Mouse (Mus musculus) MEL (cell line): ENCODE results near the gene Entpd5. TPM values are rescaled to one million over a fixed set of nuclear protein-coding genes. Genes with fewer than 3 reads are reported as not detected.

Source experiments
- DNase-seq: peaks from one replicate; pipeline ENCODE4 v3.0.0; 2011; ENCODE audit warnings: low read depth, low spot score
- H3K27ac ChIP-seq: 2 replicates; pipeline ENCODE4 v1.5.1; 2012; ENCODE audit warnings: low read depth, mild to moderate bottlenecking, control low read depth, low read length, moderate library complexity; ENCODE audit not compliant: control insufficient read depth
- H3K27me3 ChIP-seq, 2 experiments: fragments of 150-350 bp in 1 of 2; sonication (generic) in 1 of 2; 2 replicates each; pipeline ENCODE4 v1.6.1; 2012; ENCODE audit warnings: low read length in 2 of 2, mild to moderate bottlenecking in 2 of 2, improper control_type of control experiment in 1 of 2, moderate library complexity in 1 of 2; ENCODE audit not compliant: insufficient read depth in 2 of 2, control insufficient read depth in 1 of 2
- H3K36me3 ChIP-seq, 2 experiments: 2 replicates each; pipeline ENCODE4 v1.6.1; 2012 to 2014; ENCODE audit warnings: low read length in 2 of 2, improper control_type of control experiment in 1 of 2, inconsistent platforms in 1 of 2, mild to moderate bottlenecking in 1 of 2; ENCODE audit not compliant: insufficient read depth in 2 of 2, control insufficient read depth in 1 of 2
- H3K4me1 ChIP-seq, 2 experiments: fragments of 150-350 bp in 1 of 2; sonication (generic) in 1 of 2; 2 replicates each; pipeline ENCODE4 v1.6.1; 2012; ENCODE audit warnings: low read length in 2 of 2, improper control_type of control experiment in 1 of 2, mild to moderate bottlenecking in 1 of 2; ENCODE audit not compliant: insufficient read depth in 2 of 2, control insufficient read depth in 1 of 2
- H3K4me3 ChIP-seq, 2 experiments: fragments of 150-350 bp in 1 of 2; sonication (generic) in 1 of 2; 2 replicates each; pipeline ENCODE4 v1.5.1; 2012; ENCODE audit warnings: low read depth in 2 of 2, low read length in 2 of 2, mild to moderate bottlenecking in 2 of 2, moderate library complexity in 2 of 2, control low read depth in 1 of 2, improper control_type of control experiment in 1 of 2; ENCODE audit not compliant: control insufficient read depth in 1 of 2, insufficient read depth in 1 of 2
- H3K79me2 ChIP-seq: 2 replicates; pipeline ENCODE4 v1.6.1; 2012; ENCODE audit warnings: mild to moderate bottlenecking, low read length, moderate library complexity; ENCODE audit not compliant: control insufficient read depth, poor library complexity, insufficient read depth
- H3K9ac ChIP-seq: 2 replicates; pipeline ENCODE4 v1.6.1; 2012; ENCODE audit warnings: low read depth, mild to moderate bottlenecking, control low read depth, low read length, moderate library complexity; ENCODE audit not compliant: control insufficient read depth, poor library complexity, severe bottlenecking
- H3K9me3 ChIP-seq: fragments of 150-350 bp; sonication (generic); replicated peaks from 2 replicates; pipeline ENCODE4 v1.6.1; 2012; ENCODE audit warnings: mild to moderate bottlenecking, low read length, improper control_type of control experiment, moderate library complexity; ENCODE audit not compliant: insufficient read depth
- CHD1 ChIP-seq: IDR thresholded peaks from 2 replicates; pipeline ENCODE4 v1.6.1; 2012; ENCODE audit warnings: low read depth, mild to moderate bottlenecking, inconsistent platforms, low read length, improper control_type of control experiment
- CTCF ChIP-seq, 3 experiments: IDR thresholded peaks in 2 of 3; conservative IDR thresholded peaks in 1 of 3; 2 replicates each; pipeline ENCODE4 v1.5.1; 2011 to 2012; ENCODE audit warnings: low read length in 3 of 3, low read depth in 2 of 3, mild to moderate bottlenecking in 2 of 3, improper control_type of control experiment in 1 of 3, inconsistent platforms in 1 of 3, mixed read lengths in 1 of 3, moderate library complexity in 1 of 3; ENCODE audit not compliant: control insufficient read depth in 1 of 3, insufficient read depth in 1 of 3, poor library complexity in 1 of 3, severe bottlenecking in 1 of 3
- E2F4 ChIP-seq: IDR thresholded peaks from 2 replicates; pipeline ENCODE4 v1.6.1; 2011; ENCODE audit warnings: low read depth, low read length, improper control_type of control experiment, borderline replicate concordance
- EP300 ChIP-seq, 2 experiments: IDR thresholded peaks; 2 replicates each; pipeline ENCODE4 v1.6.1; 2011; ENCODE audit warnings: improper control_type of control experiment in 2 of 2, low read length in 2 of 2, low read depth in 1 of 2, mild to moderate bottlenecking in 1 of 2
- MEF2A ChIP-seq: IDR thresholded peaks from 2 replicates; pipeline ENCODE4 v1.6.1; 2014; ENCODE audit warnings: low read depth, mild to moderate bottlenecking, inconsistent platforms, low read length, improper control_type of control experiment; ENCODE audit not compliant: poor library complexity, insufficient replicate concordance, severe bottlenecking; ENCODE audit errors: extremely low read depth
- MXI1 ChIP-seq: IDR thresholded peaks from 2 replicates; pipeline ENCODE4 v1.6.1; 2011; ENCODE audit warnings: mild to moderate bottlenecking, low read depth, low read length, improper control_type of control experiment
- POLR2AphosphoS2 ChIP-seq: IDR thresholded peaks from 2 replicates; pipeline ENCODE4 v1.6.1; 2011; ENCODE audit warnings: low read length, improper control_type of control experiment
- SMC3 ChIP-seq: IDR thresholded peaks from 2 replicates; pipeline ENCODE4 v1.6.1; 2011; ENCODE audit warnings: low read depth, low read length, improper control_type of control experiment
- TAL1 ChIP-seq: IDR thresholded peaks from 2 replicates; pipeline ENCODE4 v1.6.1; 2012; ENCODE audit warnings: mild to moderate bottlenecking, inconsistent platforms, low read length, moderate library complexity, mixed read lengths
- TCF12 ChIP-seq: IDR thresholded peaks from 2 replicates; pipeline ENCODE4 v1.6.1; 2014; ENCODE audit warnings: low read depth, mild to moderate bottlenecking, inconsistent platforms, low read length, improper control_type of control experiment, moderate library complexity
- UBTF ChIP-seq: IDR thresholded peaks from 2 replicates; pipeline ENCODE4 v1.6.1; 2012; ENCODE audit warnings: low read depth, mild to moderate bottlenecking, inconsistent platforms, low read length, improper control_type of control experiment, moderate library complexity, borderline replicate concordance; ENCODE audit not compliant: insufficient read depth
- ZC3H11A ChIP-seq: IDR thresholded peaks from 2 replicates; pipeline ENCODE4 v1.6.1; 2012; ENCODE audit warnings: low read depth, mild to moderate bottlenecking, inconsistent platforms, low read length, improper control_type of control experiment
- ZMIZ1 ChIP-seq: IDR thresholded peaks from 2 replicates; pipeline ENCODE4 v1.6.1; 2012; ENCODE audit warnings: low read depth, mild to moderate bottlenecking, inconsistent platforms, low read length, improper control_type of control experiment, moderate library complexity
- ZNF384 ChIP-seq: IDR thresholded peaks from 2 replicates; pipeline ENCODE4 v1.6.1; 2012; ENCODE audit warnings: low read depth, mild to moderate bottlenecking, inconsistent platforms, low read length, improper control_type of control experiment
- polyA plus RNA-seq, 2 experiments: library from polyadenylated mRNA; stranded (reverse) in 1 of 2; unstranded in 1 of 2; fragments of >175 nt in 1 of 2; fragments of >200 nt in 1 of 2; gene quantifications; 2 replicates each; pipeline versions ENCODE4 v1.2.1 to v1.2.4; 2012; ENCODE audit warnings: low replicate concordance in 2 of 2, low read depth in 1 of 2; ENCODE audit not compliant: insufficient read length in 2 of 2, insufficient read depth in 1 of 2, missing spikeins in 1 of 2
- total RNA-seq: library from RNA; depleted of rRNA; stranded (reverse); fragments of 300-350 nt; gene quantifications from 2 replicates; pipeline ENCODE4 v1.2.3, GENCODE M21; 2012

Entpd5 gene
- total and polyA plus RNA-seq, 3 experiments, result 5.7 to 12.8 TPM; not detected in 1

DNA sequence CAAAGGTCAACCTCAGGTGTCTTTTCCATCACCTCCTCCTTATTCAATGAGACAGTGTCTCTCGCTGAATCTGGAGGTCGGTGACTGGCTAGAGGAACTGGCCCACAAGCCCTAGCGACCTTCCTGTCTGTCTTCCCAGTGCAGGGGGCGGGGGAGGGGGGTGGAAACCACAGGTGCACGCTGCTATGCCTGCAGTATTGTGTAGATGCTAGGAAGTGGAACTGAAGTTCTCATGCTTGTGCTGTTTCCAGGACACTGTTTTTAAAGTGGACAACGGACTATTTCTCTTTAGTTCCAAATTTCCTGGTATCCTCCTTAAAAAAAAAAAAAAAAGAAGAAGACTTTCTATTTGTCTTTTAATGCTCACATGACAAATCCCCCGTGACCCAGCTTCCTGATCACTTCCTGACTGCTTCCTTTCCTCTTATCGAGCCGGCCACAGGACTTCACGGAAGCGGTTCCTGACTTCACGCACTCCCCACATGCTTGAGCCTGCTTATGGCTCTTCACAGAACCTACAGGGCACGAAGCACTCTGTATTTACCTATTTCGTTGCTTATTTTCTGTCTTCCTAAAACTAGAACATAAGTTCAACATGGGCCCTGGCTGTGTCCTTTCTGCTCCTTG lies 19.9 kb downstream of the Entpd5 start:
- DNase-seq, result no peak
- TF ChIP-seq ZC3H11A, result no peak
- no peak for TF ChIP-seq CHD1
- TF ChIP-seq, all 39 proteins: peak for 0
- peaks cover 0 to 8% of the 10 kb centered on the region in 2 experiments; a peak in 3 of 4 replicates for H3K4me1 ChIP-seq
- H3K9ac ChIP-seq, result no peak overlapping the region
- no peaks in the 10 kb centered on the region for H3K27me3 ChIP-seq
- H3K79me2 ChIP-seq, result no peaks in the 10 kb centered on the region
- no peaks in the 10 kb centered on the region for H3K9me3 ChIP-seq
- no peak overlapping the region for H3K4me3 ChIP-seq
- peaks cover 0 to 10% of the 10 kb centered on the region in 2 experiments; a peak in 2 of 4 replicates for H3K36me3 ChIP-seq
- H3K27ac ChIP-seq, result no peak overlapping the region

GRCm38 (mm10) chr12:84388097-84388496 lies 20.7 kb downstream of the Entpd5 start:
- no peak overlapping the region for H3K9ac ChIP-seq
- no peaks in the 10 kb centered on the region for H3K79me2 ChIP-seq
- H3K27ac ChIP-seq, result no peak overlapping the region
- H3K36me3 ChIP-seq, result peaks cover 0 to 10% of the 10 kb centered on the region in 2 experiments; a peak in 2 of 4 replicates
- no peaks in the 10 kb centered on the region for H3K9me3 ChIP-seq
- H3K27me3 ChIP-seq, result no peaks in the 10 kb centered on the region
- no peak overlapping the region for H3K4me3 ChIP-seq
- no peak for DNase-seq
- TF ChIP-seq MEF2A (no peak), CTCF (IDR thresholded peaks at IDR 0.05 in 2 of 3, conservative IDR thresholded peaks at IDR 0.05 in 1 of 3; ENCODE audit: control insufficient read depth in 1 of 3, insufficient read depth in 1 of 3, low read depth in 2 of 3, low read length in 3 of 3, poor library complexity in 1 of 3, severe bottlenecking in 1 of 3) (no peak), EP300 (IDR thresholded peaks at IDR 0.05; ENCODE audit: low read depth in 1 of 2, low read length in 2 of 2) (no peak), TAL1 (no peak), E2F4 (no peak), SMC3 (no peak), UBTF (no peak)
- peaks cover 0 to 8% of the 10 kb centered on the region in 2 experiments; a peak in 3 of 4 replicates for H3K4me1 ChIP-seq

- peaks cover 0 to 8% of the 10 kb centered on the region in 2 experiments; a peak in 3 of 4 replicates for H3K4me1 ChIP-seq
- H3K27ac ChIP-seq, result no peak overlapping the region
Observed at GRCm38 (mm10) chr12:84385408-84385807, 23.4 kb downstream of the Entpd5 start.

More at GRCm38 (mm10) chr12:84385408-84385807, 23.4 kb downstream of the Entpd5 start:
- Histone ChIP-seq H3K27me3 (no peaks in the 10 kb centered on the region), H3K4me3 (no peak overlapping the region), H3K9me3 (no peaks in the 10 kb centered on the region), H3K36me3 (peaks cover 0 to 10% of the 10 kb centered on the region in 2 experiments; a peak in 2 of 4 replicates), H3K9ac (no peak overlapping the region), H3K79me2 (no peaks in the 10 kb centered on the region)
- no peak for DNase-seq
- TF ChIP-seq EP300 (IDR thresholded peaks at IDR 0.05; ENCODE audit: low read depth in 1 of 2, low read length in 2 of 2) (no peak), CTCF (IDR thresholded peaks at IDR 0.05 in 2 of 3, conservative IDR thresholded peaks at IDR 0.05 in 1 of 3; ENCODE audit: control insufficient read depth in 1 of 3, insufficient read depth in 1 of 3, low read depth in 2 of 3, low read length in 3 of 3, poor library complexity in 1 of 3, severe bottlenecking in 1 of 3) (no peak), POLR2AphosphoS2 (no peak), TCF12 (no peak), SMC3 (no peak), ZNF384 (no peak), ZMIZ1 (no peak), MXI1 (no peak)
